ENCODE assay signal across 8 mouse cellular contexts in the genomic region with DNA sequence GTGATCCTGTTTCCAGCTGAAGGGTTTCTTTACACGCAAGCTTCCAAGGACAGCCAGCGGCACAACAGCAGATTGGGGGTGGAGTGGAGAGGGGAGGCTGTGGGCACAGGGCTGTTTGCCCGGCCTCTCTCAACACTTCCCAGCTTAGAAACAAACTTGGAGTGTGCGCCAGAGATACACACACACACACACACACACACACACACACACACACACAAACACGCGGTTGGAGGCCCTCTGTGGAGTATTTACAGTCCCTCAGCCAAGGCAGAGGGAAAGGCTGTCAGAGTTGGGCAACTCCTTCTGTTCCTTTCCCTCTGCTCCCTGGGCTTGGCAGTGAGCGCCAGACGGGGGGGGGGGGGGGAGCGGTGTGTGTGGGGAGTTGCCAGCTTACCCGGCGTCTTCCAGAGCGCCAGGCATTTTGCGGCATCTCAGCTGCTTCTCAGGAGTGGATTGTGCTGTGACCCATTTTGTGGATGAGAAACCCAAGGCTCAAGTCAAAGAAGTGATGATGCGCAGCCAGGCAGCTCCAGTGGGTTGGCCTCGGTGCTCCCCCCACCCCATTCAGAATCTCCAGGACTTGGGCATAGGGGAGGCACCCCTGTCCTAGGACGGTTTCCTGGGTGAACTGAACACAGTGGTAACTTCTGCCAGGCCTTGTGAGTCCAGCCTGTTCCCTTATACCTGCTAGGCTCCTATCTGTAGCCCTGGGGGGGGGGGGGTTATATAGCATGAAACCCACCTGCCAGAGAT. TPM values are rescaled to one million over a fixed set of nuclear protein-coding genes. Genes with fewer than 3 reads are reported as not detected.
DNase-seq lines count a peak whose midpoint lies in the region; ATAC-seq and TF ChIP-seq lines count a peak whose summit lies in the region.

No protein-coding gene starts in this region.

- no peak for TF ChIP-seq CTCF in midbrain, postnatal 0 days (IDR thresholded peaks at IDR 0.05)

- H3K4me3 ChIP-seq in kidney, embryonic 14.5 days (ENCODE audit: low read length) = peak overlapping the region; percentile 59
- H3K4me3 ChIP-seq in limb, embryonic 13.5 days = no peak overlapping the region; the same call in 1 of the 2 replicates
- peak overlapping the region; percentile 88 for H3K4me3 ChIP-seq in midbrain, postnatal 0 days (ENCODE audit: low read depth, low read length)

- no peak overlapping the region; the same call in 1 of the 2 replicates for H3K9ac ChIP-seq in kidney, embryonic 14.5 days (ENCODE audit: low read depth, low read length)
- no peak overlapping the region for H3K9ac ChIP-seq in limb, embryonic 13.5 days
- H3K9ac ChIP-seq in midbrain, postnatal 0 days (replicated peaks; ENCODE audit: low read length, poor library complexity, severe bottlenecking) = peak overlapping the region; percentile 55; the same call in 1 of the 2 replicates

- H3K27ac ChIP-seq in kidney, embryonic 14.5 days (ENCODE audit: low read depth, low read length) = no peak overlapping the region
- H3K27ac ChIP-seq in limb, embryonic 13.5 days = no peak overlapping the region
- H3K27ac ChIP-seq in midbrain, postnatal 0 days (ENCODE audit: low read depth, low read length) = no peak overlapping the region

- no peaks in the 10 kb centered on the region; the same call in 1 of the 2 replicates for H3K27me3 ChIP-seq in kidney, embryonic 14.5 days (ENCODE audit: control insufficient read depth, insufficient read depth, low read length)
- peaks cover 66% of the 10 kb centered on the region for H3K27me3 ChIP-seq in limb, embryonic 13.5 days
- H3K27me3 ChIP-seq in midbrain, postnatal 0 days (ENCODE audit: insufficient read depth, low read length) = no peaks in the 10 kb centered on the region

- H3K4me1 ChIP-seq in kidney, embryonic 14.5 days (ENCODE audit: control insufficient read depth, insufficient read depth, low read length) = peaks cover 66% of the 10 kb centered on the region
- peaks cover 61% of the 10 kb centered on the region for H3K4me1 ChIP-seq in limb, embryonic 13.5 days
- H3K4me1 ChIP-seq in midbrain, postnatal 0 days (ENCODE audit: insufficient read depth, low read length) = peaks cover 37% of the 10 kb centered on the region

- 25% methylated on average over 13 of the region's 16 CpGs for WGBS in kidney, embryonic 14.5 days
- 24% methylated on average over 10 of the region's 16 CpGs for WGBS in limb, embryonic 13.5 days
- WGBS in midbrain, postnatal 0 days = 27% methylated on average over 10 of the region's 16 CpGs

- H3K36me3 ChIP-seq in kidney, embryonic 14.5 days (ENCODE audit: control insufficient read depth, insufficient read depth, low read length) = no peaks in the 10 kb centered on the region
- no peaks in the 10 kb centered on the region for H3K36me3 ChIP-seq in limb, embryonic 13.5 days
- 0 out of 2 replicates have a peak, but pooled peaks cover 3% of the 10 kb centered on the region for H3K36me3 ChIP-seq in midbrain, postnatal 0 days (ENCODE audit: insufficient read depth, low read length)

- H3K9me3 ChIP-seq in kidney, embryonic 14.5 days (ENCODE audit: control insufficient read depth, low read length) = no peaks in the 10 kb centered on the region
- no peaks in the 10 kb centered on the region for H3K9me3 ChIP-seq in limb, embryonic 13.5 days
- H3K9me3 ChIP-seq in midbrain, postnatal 0 days (ENCODE audit: low read length) = no peaks in the 10 kb centered on the region

- DNase-seq in adrenal gland, adult 8-10 months = peak; percentile 69
- DNase-seq in cerebellum, postnatal 14 days = peak; percentile 61 to 64
- peak; percentile 54 for DNase-seq in heart, adult 8-10 months (ENCODE audit: low spot score)
- peak; percentile 88 for DNase-seq in midbrain, postnatal 0 days (ENCODE audit: low spot score)
- no peak for DNase-seq in urinary bladder, postnatal 4 days (ENCODE audit: low spot score in 2 of 2)

- ATAC-seq in kidney, embryonic 14.5 days (ENCODE audit: low FRiP score, low TSS enrichment) = no peak
- no peak for ATAC-seq in limb, embryonic 13.5 days (ENCODE audit: low FRiP score, low read depth)
- no peak for ATAC-seq in midbrain, postnatal 0 days (ENCODE audit: low FRiP score)
- no peak for ATAC-seq in erythroid progenitor cell, adult 5-6 weeks (replicated peaks; ENCODE audit: low FRiP score, poor library complexity, severe bottlenecking)

- peak overlapping the region; percentile 71 for H3K4me2 ChIP-seq in kidney, embryonic 14.5 days (replicated peaks; ENCODE audit: low read depth, low read length)
- peak overlapping the region; percentile 99 for H3K4me2 ChIP-seq in limb, embryonic 13.5 days (replicated peaks)
- peak overlapping the region; percentile 87 for H3K4me2 ChIP-seq in midbrain, postnatal 0 days (ENCODE audit: low read depth, low read length, poor library complexity, severe bottlenecking)

RNA-seq across cellular contexts. Expression of gene Fam222a, which starts 2.3 kb away (rescaled TPM):
- 10 to 100 TPM; 28.1 to 47.2 (median 33.7) TPM for total RNA-seq in adrenal gland, adult 8-10 months (2022)
- 1 to 10 TPM; 1.2 to 2.4 (median 1.7) TPM for total RNA-seq in heart, adult 8-10 months (2022)
- polyA plus RNA-seq in kidney, embryonic 14.5 days (2014; fragmentation: Nextera tagmentation; extraction: Ambion mirVana) = 5.6 and 5.8 TPM in 2 replicates
- polyA plus RNA-seq in limb, embryonic 13.5 days (2015; fragmentation: Nextera tagmentation; extraction: Ambion mirVana) = 0.69 and 0.72 TPM in 2 replicates
- 5.6 and 10.4 TPM in 2 replicates for total RNA-seq in midbrain, postnatal 0 days (2014; rRNA removed)
- polyA plus RNA-seq in midbrain, postnatal 0 days (2015; fragmentation: Nextera tagmentation; extraction: Ambion mirVana) = 3.5 and 4.2 TPM in 2 replicates
- 2.9 TPM in 1 of 2 replicates, not detected in the other for total RNA-seq in erythroid progenitor cell, adult 5-6 weeks (2015; ENCODE audit: low replicate concordance)
- total RNA-seq in erythroid progenitor cell, adult 5-6 weeks (2017; ENCODE audit: low replicate concordance) = 0.39 TPM in 1 of 2 replicates, not detected in the other

Comparison
In these comparisons a context has a peak if more than half of its experiments do, and no peak if none do; other contexts are left out.
1. DNase-seq: peak in adrenal gland, adult 8-10 months (single experiment), cerebellum, postnatal 14 days (2 of 2), heart, adult 8-10 months (single experiment) and midbrain, postnatal 0 days (single experiment); none in urinary bladder, postnatal 4 days (0 of 2).
2. Peak in every context shown above with its lines, with median percentiles within 50 percentile points of each other: H3K4me2 ChIP-seq.